Mouse (Mus musculus): ENCODE measurements at regions not wholly inside any gene's neighbourhood (a gene's known extent, or its start where the extent isn't known, plus 50 kb on each side); places are given as distances from the start of the nearest gene placed in this dataset.
A peak's percentile ranks its signal among the peaks of the same experiment; 100 is the strongest.

DNA sequence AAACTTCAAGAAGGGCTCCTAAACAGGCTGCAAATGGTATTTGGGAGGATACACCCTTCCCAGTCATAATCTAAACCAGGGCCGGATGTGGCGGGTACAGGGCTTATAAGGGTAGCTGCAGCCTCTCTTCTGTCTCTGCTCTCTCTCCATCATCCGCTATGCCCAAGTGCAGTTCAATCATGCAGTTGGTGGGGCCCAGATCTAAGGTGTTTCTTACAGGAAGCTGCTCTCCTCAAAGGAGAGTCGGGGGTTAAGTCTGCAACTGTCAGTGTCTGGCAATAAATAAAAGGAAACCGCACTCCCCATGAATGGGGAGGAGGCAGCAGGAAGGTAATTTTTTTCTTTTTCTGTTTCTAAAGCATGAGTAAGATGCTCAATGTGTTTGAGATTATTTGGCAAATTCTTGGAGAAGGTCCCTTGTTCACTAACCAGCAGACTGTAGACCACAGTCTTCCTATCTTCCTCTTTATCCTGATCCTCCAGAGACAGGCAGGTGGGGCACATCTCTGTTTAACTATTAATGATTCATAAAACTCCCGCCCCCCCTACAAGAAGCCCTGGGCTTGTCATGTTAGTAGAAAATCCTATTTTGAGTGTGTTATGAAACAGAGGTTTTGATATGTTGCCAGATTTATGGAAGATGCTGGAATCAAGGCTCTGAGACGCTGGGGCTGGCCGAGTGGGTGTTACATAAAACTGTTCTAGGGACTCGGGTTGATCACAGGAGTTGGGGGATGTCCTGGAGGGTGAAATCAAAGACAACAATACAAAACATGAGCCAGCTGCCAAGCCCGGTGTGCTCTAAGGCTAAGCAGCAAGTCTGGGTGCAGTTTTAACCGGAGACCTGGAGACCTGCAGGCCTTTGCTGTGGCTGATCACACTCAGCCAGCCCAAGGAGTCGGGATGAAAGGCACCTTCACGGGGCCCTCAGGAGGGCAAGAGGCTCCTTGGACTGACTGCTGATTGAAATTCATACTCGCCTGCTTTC, 69.3 kb upstream of the Irf2bp2 start:
- peaks cover 12% of the 10 kb centered on the region for H3K4me1 ChIP-seq (ENCODE audit: control insufficient read depth, insufficient read depth, low read length)
- WGBS: 8% methylated on average over 14 of the region's 14 CpGs
- peak overlapping the region; percentile 21 for H3K27ac ChIP-seq (ENCODE audit: control insufficient read depth, insufficient read depth, low read depth, low read length, poor library complexity)
- TF ChIP-seq POLR2A (IDR thresholded peaks at IDR 0.05; ENCODE audit: borderline replicate concordance, control insufficient read depth, low read depth, low read length) (no peak), CTCF (IDR thresholded peaks at IDR 0.05; ENCODE audit: control insufficient read depth, insufficient read depth, low read length) (no peak)
- H3K4me3 ChIP-seq (replicated peaks; ENCODE audit: control insufficient read depth, low read depth, low read length): no peak overlapping the region

DNA sequence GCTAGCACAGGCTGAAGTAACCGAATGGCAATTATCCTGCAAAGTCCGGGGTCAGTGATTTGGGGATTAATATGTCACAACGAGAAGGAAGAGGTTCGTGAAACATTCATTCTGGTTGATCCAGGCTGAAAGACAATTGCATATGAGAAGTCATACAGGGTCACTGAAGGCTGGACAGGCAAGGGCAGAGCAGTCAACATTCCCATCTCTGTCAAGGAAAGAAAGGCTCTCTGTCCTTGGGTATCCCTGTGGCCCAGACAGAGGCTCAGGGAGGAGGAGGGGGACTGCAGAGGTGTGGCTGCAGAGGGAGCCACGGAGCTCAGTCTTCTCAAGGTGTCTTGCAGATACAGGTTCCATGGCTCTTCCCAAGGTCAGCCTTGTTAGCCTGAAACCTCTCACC, 68.4 kb upstream of the Irf2bp2 start:
- TF ChIP-seq POLR2A (IDR thresholded peaks at IDR 0.05; ENCODE audit: borderline replicate concordance, control insufficient read depth, low read depth, low read length) (no peak), CTCF (IDR thresholded peaks at IDR 0.05; ENCODE audit: control insufficient read depth, insufficient read depth, low read length) (no peak)
- Histone ChIP-seq H3K4me3 (replicated peaks; ENCODE audit: control insufficient read depth, low read depth, low read length) (no peak overlapping the region), H3K27ac (ENCODE audit: control insufficient read depth, insufficient read depth, low read depth, low read length, poor library complexity) (no peak overlapping the region), H3K4me1 (ENCODE audit: control insufficient read depth, insufficient read depth, low read length) (peaks cover 12% of the 10 kb centered on the region)
- WGBS: 47% methylated on average over 5 of the region's 5 CpGs

DNA sequence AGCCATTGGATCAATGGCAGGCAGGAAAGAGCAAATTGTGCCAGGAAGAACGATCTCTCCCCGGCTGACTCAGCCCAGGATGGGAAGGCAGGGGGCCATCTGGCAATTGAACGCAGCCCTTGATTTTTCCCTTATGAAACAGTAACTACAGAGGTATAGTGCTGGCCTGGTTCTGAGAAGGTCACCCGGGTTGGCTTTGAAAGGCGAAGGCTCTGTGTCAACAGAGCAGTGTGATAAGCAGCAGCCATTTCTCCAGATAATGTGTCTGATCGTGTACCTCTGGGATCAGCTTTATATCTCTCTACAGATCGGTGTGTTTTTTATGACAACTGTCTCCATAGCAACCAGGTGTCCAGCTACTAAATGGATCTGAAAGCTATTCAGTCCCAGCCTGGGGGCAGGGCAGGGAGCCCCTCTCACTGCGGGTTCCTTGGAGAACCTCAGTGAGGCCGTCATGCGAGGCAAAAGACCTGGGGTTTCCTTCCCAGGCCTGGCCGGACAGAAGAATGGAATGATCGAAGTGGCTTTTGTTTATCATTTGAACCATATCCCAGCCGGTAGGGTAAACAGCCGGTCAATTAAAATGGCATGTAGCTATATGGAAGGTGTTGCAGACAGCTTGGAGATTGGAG, 67.8 kb upstream of the Irf2bp2 start:
- peaks cover 8% of the 10 kb centered on the region for H3K4me1 ChIP-seq (ENCODE audit: control insufficient read depth, insufficient read depth, low read length)
- H3K27ac ChIP-seq (ENCODE audit: control insufficient read depth, insufficient read depth, low read depth, low read length, poor library complexity): no peak overlapping the region

DNA sequence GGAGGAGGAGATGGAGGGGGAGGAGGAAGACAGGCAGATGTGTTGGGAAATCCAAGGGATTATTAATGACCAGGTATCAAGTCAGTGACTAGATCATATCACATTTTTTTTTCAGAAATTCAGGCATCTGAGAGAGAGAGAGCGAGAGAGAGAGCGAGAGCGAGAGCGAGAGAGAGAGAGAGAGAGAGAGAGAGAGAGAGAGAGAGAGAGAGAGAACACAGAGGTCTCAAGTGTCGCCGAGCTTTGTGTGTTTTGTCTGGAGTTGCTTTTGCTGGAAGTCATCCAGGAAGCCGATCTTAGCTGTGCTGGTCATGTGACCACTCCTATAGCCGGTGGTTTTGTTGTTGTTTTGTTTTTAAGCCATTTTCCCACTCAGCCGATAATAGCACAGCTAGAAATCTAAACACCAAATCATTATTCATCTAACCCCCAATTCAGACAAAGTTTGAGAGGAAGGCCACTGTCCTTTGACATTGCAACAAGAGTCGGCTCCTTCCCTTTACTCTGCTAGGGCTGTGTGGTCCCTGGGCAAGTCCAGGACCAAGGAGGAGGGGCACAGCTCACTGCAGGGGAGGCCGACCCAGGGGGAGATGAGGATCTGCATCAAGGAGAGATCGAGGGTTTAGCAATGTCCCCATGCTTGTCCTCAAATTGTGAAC, 67.0 kb upstream of the Irf2bp2 start:
- H3K4me1 ChIP-seq (ENCODE audit: control insufficient read depth, insufficient read depth, low read length): peaks cover 8% of the 10 kb centered on the region
- no peak overlapping the region for H3K27ac ChIP-seq (ENCODE audit: control insufficient read depth, insufficient read depth, low read depth, low read length, poor library complexity)
- TF ChIP-seq CTCF (IDR thresholded peaks at IDR 0.05; ENCODE audit: control insufficient read depth, insufficient read depth, low read length): no peak
- TF ChIP-seq POLR2A (IDR thresholded peaks at IDR 0.05; ENCODE audit: borderline replicate concordance, control insufficient read depth, low read depth, low read length): no peak
- WGBS: 26% methylated on average over 12 of the region's 12 CpGs
- no peak overlapping the region for H3K4me3 ChIP-seq (replicated peaks; ENCODE audit: control insufficient read depth, low read depth, low read length)

More for the DNA sequence above, 67.8 kb upstream of the Irf2bp2 start:
- no peak overlapping the region for H3K4me3 ChIP-seq (replicated peaks; ENCODE audit: control insufficient read depth, low read depth, low read length)
- WGBS: 65% methylated on average over 14 of the region's 14 CpGs
- no peak for TF ChIP-seq CTCF (IDR thresholded peaks at IDR 0.05; ENCODE audit: control insufficient read depth, insufficient read depth, low read length)
- TF ChIP-seq POLR2A (IDR thresholded peaks at IDR 0.05; ENCODE audit: borderline replicate concordance, control insufficient read depth, low read depth, low read length): no peak

DNA sequence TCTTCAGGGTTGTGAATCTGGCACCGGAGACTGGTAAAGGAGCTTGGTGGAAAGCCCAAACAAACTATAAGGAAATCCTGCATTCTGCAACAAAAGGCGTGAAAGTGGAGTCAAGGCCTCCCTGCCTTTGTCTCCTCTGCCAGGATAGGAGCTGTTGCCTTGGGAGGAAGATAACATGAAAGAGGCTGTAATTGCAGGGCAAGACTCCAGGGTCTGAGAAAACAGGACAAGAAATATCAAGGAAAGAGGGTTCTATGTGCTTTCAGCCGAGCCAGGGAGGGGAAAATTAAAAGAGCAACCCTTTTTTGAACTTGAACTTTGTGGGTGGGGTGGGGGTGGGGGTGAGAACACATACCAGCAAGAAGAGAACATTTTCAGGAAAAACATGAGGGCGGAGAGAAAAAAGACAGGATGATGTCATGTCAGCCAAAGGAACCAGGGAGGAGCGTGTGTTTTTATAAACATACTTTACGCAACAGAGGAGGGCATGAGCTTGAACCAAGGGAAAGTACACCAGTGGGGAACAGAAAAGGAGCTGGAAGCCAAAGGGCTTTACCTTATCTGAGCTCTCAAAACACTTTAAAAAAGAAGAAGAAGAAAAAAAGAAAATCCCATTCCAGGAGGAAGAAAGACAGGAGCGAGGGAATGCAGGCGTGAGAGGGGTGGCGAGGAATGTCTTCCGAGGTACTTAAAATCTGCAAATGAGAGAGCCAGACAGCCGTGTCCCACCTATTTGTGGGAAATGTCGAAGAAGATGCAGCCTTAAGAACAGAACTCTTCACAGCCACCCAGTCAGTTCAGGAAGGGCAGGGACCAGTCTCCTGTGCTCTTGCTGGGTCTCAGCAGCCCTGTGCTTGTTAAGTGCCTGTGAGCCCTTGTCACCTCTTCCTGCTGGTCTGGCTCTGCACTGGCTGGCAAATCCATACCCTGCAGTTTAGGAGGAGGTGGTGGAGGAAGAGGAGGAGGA, 66.2 kb upstream of the Irf2bp2 start:
- no peak for TF ChIP-seq CTCF (IDR thresholded peaks at IDR 0.05; ENCODE audit: control insufficient read depth, insufficient read depth, low read length)
- TF ChIP-seq POLR2A (IDR thresholded peaks at IDR 0.05; ENCODE audit: borderline replicate concordance, control insufficient read depth, low read depth, low read length): no peak
- WGBS: 59% methylated on average over 12 of the region's 12 CpGs

DNA sequence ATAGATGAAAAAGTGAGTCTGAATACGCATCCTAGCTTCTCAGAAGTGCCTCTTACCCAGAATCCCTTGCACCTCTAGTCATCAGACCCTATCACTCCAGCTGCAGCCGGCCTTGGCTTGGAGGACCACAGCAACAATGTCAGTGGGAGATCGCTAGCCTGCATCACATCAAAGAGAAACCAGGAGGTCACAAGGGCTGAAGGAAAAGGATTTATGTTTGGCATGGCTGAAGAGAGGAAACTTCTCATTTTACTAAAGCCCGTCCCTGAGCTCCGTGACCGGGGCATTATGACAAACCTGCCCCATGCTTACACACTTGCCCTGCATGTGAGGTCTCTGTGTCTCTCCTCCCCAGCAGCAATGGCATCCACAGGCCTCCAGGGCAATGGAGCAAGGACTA, 63.8 kb upstream of the Irf2bp2 start:
- Histone ChIP-seq H3K4me3 (replicated peaks; ENCODE audit: control insufficient read depth, low read depth, low read length) (no peak overlapping the region), H3K27ac (ENCODE audit: control insufficient read depth, insufficient read depth, low read depth, low read length, poor library complexity) (no peak overlapping the region), H3K4me1 (ENCODE audit: control insufficient read depth, insufficient read depth, low read length) (peaks cover 4% of the 10 kb centered on the region; the same call in 1 of the 2 replicates)
- 87% methylated on average over 6 of the region's 6 CpGs for WGBS
- TF ChIP-seq CTCF (IDR thresholded peaks at IDR 0.05; ENCODE audit: control insufficient read depth, insufficient read depth, low read length) (no peak), POLR2A (IDR thresholded peaks at IDR 0.05; ENCODE audit: borderline replicate concordance, control insufficient read depth, low read depth, low read length) (no peak)

More for the DNA sequence above, 66.2 kb upstream of the Irf2bp2 start:
- H3K4me1 ChIP-seq (ENCODE audit: control insufficient read depth, insufficient read depth, low read length): peaks cover 8% of the 10 kb centered on the region
- no peak overlapping the region for H3K4me3 ChIP-seq (replicated peaks; ENCODE audit: control insufficient read depth, low read depth, low read length)
- H3K27ac ChIP-seq (ENCODE audit: control insufficient read depth, insufficient read depth, low read depth, low read length, poor library complexity): no peak overlapping the region

DNA sequence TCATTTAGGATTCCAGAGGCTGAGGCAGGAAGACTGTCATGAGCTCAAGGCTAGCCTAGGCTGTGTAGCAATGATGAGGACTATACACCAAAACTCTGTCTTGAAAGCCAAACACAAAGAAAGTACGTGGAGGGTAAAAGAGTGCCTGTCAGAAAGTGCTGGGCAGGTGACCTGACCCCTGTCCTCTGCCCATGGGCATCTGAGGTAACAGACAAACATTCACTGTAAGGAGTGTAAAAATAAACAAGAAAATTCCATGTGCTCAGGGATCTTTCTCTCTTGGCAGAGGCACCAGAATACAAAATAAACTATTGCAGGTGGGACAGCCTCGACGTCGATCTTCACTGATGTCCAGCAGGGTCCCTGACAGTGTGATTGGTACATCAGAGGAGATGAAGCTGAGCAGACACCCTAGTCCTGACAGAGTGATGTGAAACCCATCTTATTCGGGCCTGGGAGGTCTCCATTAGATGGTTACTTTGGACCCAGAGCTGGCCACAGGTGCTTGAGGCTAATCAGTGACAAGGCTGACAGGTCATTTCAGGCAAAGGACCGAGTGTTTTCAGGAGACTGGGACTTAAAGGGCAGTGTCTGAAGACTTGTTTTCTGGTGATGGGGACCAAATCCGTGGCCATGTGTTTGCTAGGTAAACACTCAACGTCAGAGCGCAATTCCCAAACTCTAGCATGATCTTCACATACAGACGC, 62.9 kb upstream of the Irf2bp2 start:
- Histone ChIP-seq H3K27ac (ENCODE audit: control insufficient read depth, insufficient read depth, low read depth, low read length, poor library complexity) (no peak overlapping the region), H3K4me3 (replicated peaks; ENCODE audit: control insufficient read depth, low read depth, low read length) (no peak overlapping the region), H3K4me1 (ENCODE audit: control insufficient read depth, insufficient read depth, low read length) (peaks cover 3% of the 10 kb centered on the region)
- 85% methylated on average over 10 of the region's 10 CpGs for WGBS
- TF ChIP-seq CTCF (IDR thresholded peaks at IDR 0.05; ENCODE audit: control insufficient read depth, insufficient read depth, low read length): no peak
- no peak for TF ChIP-seq POLR2A (IDR thresholded peaks at IDR 0.05; ENCODE audit: borderline replicate concordance, control insufficient read depth, low read depth, low read length)

Measured in bone marrow, adult 2 months (tissue).